Mouse (Mus musculus): ENCODE data around the gene Slc7a6os. TPM values are rescaled to one million over a fixed set of nuclear protein-coding genes. Genes with fewer than 3 reads are reported as not detected.

The Slc7a6os gene
- total and polyA plus RNA-seq, 2 experiments = 8.3 to 21.9 TPM

DNA sequence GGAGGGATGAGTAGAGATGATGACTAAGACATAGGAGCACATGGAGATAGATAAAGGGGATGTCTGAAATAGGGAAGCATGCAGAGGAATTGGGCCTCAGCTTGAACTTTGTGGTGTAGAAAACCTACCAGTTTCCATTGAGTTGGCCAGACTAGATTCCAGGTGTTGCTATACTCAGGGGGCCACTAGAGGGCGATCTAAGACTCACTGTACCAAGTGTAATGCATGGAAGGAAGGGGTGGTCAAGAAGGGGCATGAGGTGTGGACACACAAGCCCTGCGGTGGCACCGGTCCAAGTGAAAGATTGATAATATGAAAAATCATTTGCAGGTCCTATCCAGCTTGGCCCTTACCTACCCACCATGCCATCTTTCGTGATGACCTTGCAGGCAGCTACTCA is 45.3 kb downstream of the Slc7a6os start:
- H3K27ac ChIP-seq (replicated peaks; ENCODE audit: insufficient read depth, low read depth, low read length) = no peak overlapping the region
- H3K36me3 ChIP-seq (ENCODE audit: control insufficient read depth, insufficient read depth, low read length) = peaks cover 3% of the 10 kb centered on the region; the same call in 1 of the 2 replicates
- 44% methylated on average over 4 of the region's 4 CpGs for WGBS
- no peaks in the 10 kb centered on the region for H3K79me2 ChIP-seq (ENCODE audit: control insufficient read depth, insufficient read depth, low read length)
- peak; percentile 53 for DNase-seq (ENCODE audit: extremely low read depth, low read depth, low spot score)
- no peak overlapping the region for H3K4me3 ChIP-seq (ENCODE audit: insufficient read depth, low read depth, low read length)
- H3K9ac ChIP-seq (ENCODE audit: low read depth, low read length) = no peak overlapping the region
- peak; percentile 75 for TF ChIP-seq CTCF (IDR thresholded peaks at IDR 0.05; ENCODE audit: low read depth, low read length)
- no peak for TF ChIP-seq POLR2A (IDR thresholded peaks at IDR 0.05; ENCODE audit: extremely low read depth, insufficient read depth, low read length)
- peaks cover 11% of the 10 kb centered on the region for H3K27me3 ChIP-seq (ENCODE audit: control insufficient read depth, insufficient read depth, low read length)
- H3K4me1 ChIP-seq (ENCODE audit: control insufficient read depth, insufficient read depth, low read length) = peaks cover 7% of the 10 kb centered on the region; the same call in 1 of the 2 replicates

DNA sequence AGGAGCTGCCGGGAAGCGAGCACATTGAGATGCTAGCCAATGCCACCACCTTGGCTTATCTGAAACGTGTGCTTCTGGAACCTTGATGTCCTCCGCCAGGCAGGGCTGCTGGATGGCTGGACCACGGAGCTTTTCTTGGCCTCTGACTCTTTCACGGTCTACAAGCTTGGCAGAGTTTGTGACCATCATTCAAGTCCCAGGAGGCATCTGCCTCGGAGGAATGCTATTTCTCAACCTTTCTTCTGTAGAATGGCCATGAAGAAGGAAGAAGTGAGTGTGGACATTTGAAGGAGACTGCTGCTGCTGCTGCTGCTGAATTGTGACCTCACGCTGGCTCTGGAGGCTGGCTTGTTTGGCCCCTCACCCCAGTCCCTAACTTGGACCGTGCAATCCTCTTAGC is 47.5 kb downstream of the Slc7a6os start:
- DNase-seq (ENCODE audit: extremely low read depth, low read depth, low spot score) = no peak

DNA sequence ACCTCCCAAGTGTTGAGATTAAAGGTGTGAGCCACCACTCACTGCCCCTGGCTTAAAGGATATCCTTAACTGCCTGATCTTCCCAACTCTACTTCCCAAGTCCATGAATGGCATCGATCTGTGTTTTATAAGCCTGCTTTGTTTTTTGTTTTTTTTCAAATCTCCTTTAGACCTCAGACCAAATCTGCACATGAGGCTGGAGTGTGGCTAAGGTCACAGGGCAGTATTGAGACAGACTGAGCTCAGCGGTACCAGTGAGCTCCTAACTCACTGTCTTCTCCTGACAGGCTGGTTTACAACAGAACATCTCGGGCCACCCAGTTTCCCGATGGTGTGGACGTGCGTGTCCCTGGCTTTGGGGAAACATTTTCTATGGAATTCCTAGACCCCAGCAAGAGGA is 50.9 kb downstream of the Slc7a6os start:
- H3K27ac ChIP-seq (replicated peaks; ENCODE audit: insufficient read depth, low read depth, low read length) = no peak overlapping the region
- H3K9ac ChIP-seq (ENCODE audit: low read depth, low read length) = no peak overlapping the region
- TF ChIP-seq POLR2A (IDR thresholded peaks at IDR 0.05; ENCODE audit: extremely low read depth, insufficient read depth, low read length) (no peak), CTCF (IDR thresholded peaks at IDR 0.05; ENCODE audit: low read depth, low read length) (no peak)
- no peaks in the 10 kb centered on the region for H3K27me3 ChIP-seq (ENCODE audit: control insufficient read depth, insufficient read depth, low read length)
- no peak overlapping the region for H3K4me3 ChIP-seq (ENCODE audit: insufficient read depth, low read depth, low read length)
- WGBS = 88% methylated on average over 6 of the region's 6 CpGs
- H3K79me2 ChIP-seq (ENCODE audit: control insufficient read depth, insufficient read depth, low read length) = no peaks in the 10 kb centered on the region
- DNase-seq (ENCODE audit: extremely low read depth, low read depth, low spot score) = peak; percentile 85
- H3K36me3 ChIP-seq (ENCODE audit: control insufficient read depth, insufficient read depth, low read length) = peaks cover 4% of the 10 kb centered on the region
- H3K4me1 ChIP-seq (ENCODE audit: control insufficient read depth, insufficient read depth, low read length) = no peaks in the 10 kb centered on the region

More for the DNA sequence above, 47.5 kb downstream of the Slc7a6os start:
- peaks cover 3% of the 10 kb centered on the region; the same call in 1 of the 2 replicates for H3K36me3 ChIP-seq (ENCODE audit: control insufficient read depth, insufficient read depth, low read length)
- TF ChIP-seq POLR2A (IDR thresholded peaks at IDR 0.05; ENCODE audit: extremely low read depth, insufficient read depth, low read length) (no peak), CTCF (IDR thresholded peaks at IDR 0.05; ENCODE audit: low read depth, low read length) (no peak)
- 87% methylated on average over 9 of the region's 9 CpGs for WGBS
- no peaks in the 10 kb centered on the region for H3K4me1 ChIP-seq (ENCODE audit: control insufficient read depth, insufficient read depth, low read length)
- no peak overlapping the region for H3K27ac ChIP-seq (replicated peaks; ENCODE audit: insufficient read depth, low read depth, low read length)
- H3K4me3 ChIP-seq (ENCODE audit: insufficient read depth, low read depth, low read length) = no peak overlapping the region
- H3K9ac ChIP-seq (ENCODE audit: low read depth, low read length) = no peak overlapping the region
- H3K27me3 ChIP-seq (ENCODE audit: control insufficient read depth, insufficient read depth, low read length) = no peaks in the 10 kb centered on the region
- no peaks in the 10 kb centered on the region for H3K79me2 ChIP-seq (ENCODE audit: control insufficient read depth, insufficient read depth, low read length)

DNA sequence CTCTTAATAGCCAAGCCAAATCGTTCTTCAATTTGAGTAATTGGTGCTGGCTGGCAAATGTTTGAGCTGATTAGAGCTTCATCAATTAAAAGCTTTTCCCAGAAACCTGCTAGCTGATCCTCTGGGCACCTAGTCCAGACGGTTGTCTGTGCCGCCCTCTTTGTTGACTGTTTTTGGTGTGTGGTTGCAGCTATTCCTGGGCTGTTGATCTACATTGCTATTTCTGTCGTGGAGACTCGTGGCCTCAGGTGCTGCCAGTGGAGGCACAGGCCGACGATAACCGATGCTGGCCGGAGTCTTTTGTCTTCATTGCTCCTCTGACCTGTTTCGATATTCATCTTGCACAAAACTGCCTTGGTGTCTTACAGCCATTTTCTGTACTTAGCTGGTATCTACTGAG is 52.4 kb downstream of the Slc7a6os start:
- DNase-seq (ENCODE audit: extremely low read depth, low read depth, low spot score) = no peak
- Histone ChIP-seq H3K27me3 (ENCODE audit: control insufficient read depth, insufficient read depth, low read length) (no peaks in the 10 kb centered on the region), H3K36me3 (ENCODE audit: control insufficient read depth, insufficient read depth, low read length) (peaks cover 5% of the 10 kb centered on the region), H3K79me2 (ENCODE audit: control insufficient read depth, insufficient read depth, low read length) (no peaks in the 10 kb centered on the region), H3K27ac (replicated peaks; ENCODE audit: insufficient read depth, low read depth, low read length) (no peak overlapping the region), H3K4me3 (ENCODE audit: insufficient read depth, low read depth, low read length) (no peak overlapping the region), H3K9ac (ENCODE audit: low read depth, low read length) (no peak overlapping the region), H3K4me1 (ENCODE audit: control insufficient read depth, insufficient read depth, low read length) (no peaks in the 10 kb centered on the region)
- TF ChIP-seq POLR2A (IDR thresholded peaks at IDR 0.05; ENCODE audit: extremely low read depth, insufficient read depth, low read length) (no peak), CTCF (IDR thresholded peaks at IDR 0.05; ENCODE audit: low read depth, low read length) (no peak)
- 93% methylated on average over 10 of the region's 10 CpGs for WGBS

DNA sequence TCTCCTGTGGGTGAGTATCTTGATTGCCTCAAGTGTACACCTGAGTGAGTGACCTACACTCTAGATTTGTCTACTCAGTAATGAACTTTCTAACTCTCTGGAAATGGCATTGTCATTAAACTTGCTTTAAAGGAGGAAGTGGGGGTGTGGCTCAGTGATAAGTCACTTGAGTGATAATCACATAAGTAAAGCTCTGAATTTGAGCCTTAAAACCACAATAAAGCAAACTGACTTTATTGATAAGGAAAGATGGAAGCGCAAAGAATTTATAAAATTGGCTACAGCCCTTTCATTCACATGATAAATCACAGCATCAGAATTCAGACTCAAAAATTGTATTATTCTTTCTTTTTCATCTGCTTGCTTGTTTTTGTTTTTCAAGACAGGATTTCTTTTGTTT is 53.3 kb downstream of the Slc7a6os start:
- Histone ChIP-seq H3K36me3 (ENCODE audit: control insufficient read depth, insufficient read depth, low read length) (peaks cover 5% of the 10 kb centered on the region), H3K4me1 (ENCODE audit: control insufficient read depth, insufficient read depth, low read length) (no peaks in the 10 kb centered on the region), H3K27ac (replicated peaks; ENCODE audit: insufficient read depth, low read depth, low read length) (no peak overlapping the region), H3K4me3 (ENCODE audit: insufficient read depth, low read depth, low read length) (no peak overlapping the region), H3K27me3 (ENCODE audit: control insufficient read depth, insufficient read depth, low read length) (no peaks in the 10 kb centered on the region), H3K79me2 (ENCODE audit: control insufficient read depth, insufficient read depth, low read length) (no peaks in the 10 kb centered on the region), H3K9ac (ENCODE audit: low read depth, low read length) (no peak overlapping the region)
- no peak for DNase-seq (ENCODE audit: extremely low read depth, low read depth, low spot score)
- no peak for TF ChIP-seq CTCF (IDR thresholded peaks at IDR 0.05; ENCODE audit: low read depth, low read length)
- TF ChIP-seq POLR2A (IDR thresholded peaks at IDR 0.05; ENCODE audit: extremely low read depth, insufficient read depth, low read length) = no peak
- 88% methylated on average over 1 of the region's 1 CpGs for WGBS

DNA sequence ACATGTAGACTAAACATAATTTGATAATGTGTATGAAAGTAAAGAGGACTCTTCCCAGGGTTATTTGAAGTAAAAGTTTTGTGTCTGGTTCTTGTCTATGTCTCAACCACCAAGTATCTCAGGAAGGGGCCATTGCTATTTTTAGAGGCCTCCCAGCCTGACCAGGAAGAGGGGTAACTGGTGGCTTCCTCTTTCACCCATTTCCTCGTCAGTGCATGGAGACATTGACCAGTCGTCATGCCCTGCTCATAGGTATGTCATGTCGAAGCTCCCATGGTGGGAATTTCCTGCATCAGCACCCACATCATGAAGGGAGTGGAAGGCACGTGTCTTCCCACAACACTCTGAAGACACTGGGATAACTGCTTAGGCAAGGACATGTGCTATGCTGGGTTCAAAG is 57.9 kb downstream of the Slc7a6os start:
- H3K79me2 ChIP-seq (ENCODE audit: control insufficient read depth, insufficient read depth, low read length) = no peaks in the 10 kb centered on the region
- peaks cover 10% of the 10 kb centered on the region for H3K4me1 ChIP-seq (ENCODE audit: control insufficient read depth, insufficient read depth, low read length)
- 81% methylated on average over 4 of the region's 4 CpGs for WGBS
- no peak overlapping the region for H3K9ac ChIP-seq (ENCODE audit: low read depth, low read length)
- DNase-seq (ENCODE audit: extremely low read depth, low read depth, low spot score) = no peak
- TF ChIP-seq CTCF (IDR thresholded peaks at IDR 0.05; ENCODE audit: low read depth, low read length) (no peak), POLR2A (IDR thresholded peaks at IDR 0.05; ENCODE audit: extremely low read depth, insufficient read depth, low read length) (no peak)
- H3K27me3 ChIP-seq (ENCODE audit: control insufficient read depth, insufficient read depth, low read length) = no peaks in the 10 kb centered on the region
- H3K27ac ChIP-seq (replicated peaks; ENCODE audit: insufficient read depth, low read depth, low read length) = no peak overlapping the region
- H3K4me3 ChIP-seq (ENCODE audit: insufficient read depth, low read depth, low read length) = no peak overlapping the region
- peaks cover 2% of the 10 kb centered on the region; the same call in 1 of the 2 replicates for H3K36me3 ChIP-seq (ENCODE audit: control insufficient read depth, insufficient read depth, low read length)

All from liver, adult 2 months (tissue).